Mouse (Mus musculus) hindbrain, postnatal 0 days (tissue): ENCODE data around the gene Tns3. TPM values are rescaled to one million over a fixed set of nuclear protein-coding genes. Genes with fewer than 3 reads are reported as not detected.
A peak's percentile ranks its signal among the peaks of the same experiment; 100 is the strongest.

Experiments used
- ATAC-seq: fragments of 200-750 bp; cut with Nextera tagmentation; 2 replicates; pipeline ENCODE4 v1.8.0; 2017; ENCODE audit warnings: mild to moderate bottlenecking, moderate TSS enrichment, moderate library complexity
- DNase-seq: peaks from one replicate; pipeline ENCODE4 v3.0.0-alpha.2; 2015; ENCODE audit warnings: low spot score
- H3K27ac ChIP-seq: fragments of 300-500 bp; sonication (generic); 2 replicates; pipeline ENCODE4 v1.5.1; 2014; ENCODE audit warnings: mild to moderate bottlenecking
- H3K27me3 ChIP-seq: fragments of 300-500 bp; sonication (generic); 2 replicates; pipeline ENCODE4 v1.6.1; 2014; ENCODE audit warnings: low read length, mixed read lengths; ENCODE audit not compliant: insufficient read depth
- H3K36me3 ChIP-seq: fragments of 300-500 bp; sonication (generic); 2 replicates; pipeline ENCODE4 v1.6.1; 2014; ENCODE audit warnings: low read length, mixed read lengths; ENCODE audit not compliant: insufficient read depth
- H3K4me1 ChIP-seq: fragments of 300-500 bp; sonication (generic); 2 replicates; pipeline ENCODE4 v1.6.1; 2014; ENCODE audit warnings: antibody characterized with exemption, low read length, mixed read lengths; ENCODE audit not compliant: insufficient read depth
- H3K4me2 ChIP-seq: fragments of 300-500 bp; sonication (generic); 2 replicates; pipeline ENCODE4 v1.6.1; 2014; ENCODE audit warnings: low read depth, mild to moderate bottlenecking, low read length, moderate library complexity, mixed read lengths
- H3K4me3 ChIP-seq: fragments of 300-500 bp; sonication (generic); 2 replicates; pipeline ENCODE4 v1.5.1; 2014; ENCODE audit warnings: low read length
- H3K9ac ChIP-seq: fragments of 300-500 bp; sonication (generic); replicated peaks from 2 replicates; pipeline ENCODE4 v1.6.1; 2014; ENCODE audit warnings: mild to moderate bottlenecking, low read length, moderate library complexity, mixed read lengths
- H3K9me3 ChIP-seq: fragments of 300-500 bp; sonication (generic); 2 replicates; pipeline ENCODE4 v1.6.1; 2016; ENCODE audit warnings: low read length, mixed read lengths
- CTCF ChIP-seq: IDR thresholded peaks from 2 replicates; pipeline ENCODE4 v1.5.1; 2016; ENCODE audit warnings: antibody characterized with exemption, control low read depth, low read depth
- WGBS: fragments of 180-500 bp; shearing (Covaris S2); extraction: QIAGEN DNeasy Blood & Tissue Kit; methylation state at CpG from one replicate; pipeline ENCODE4 v1.1.7; 2014; 5-methylcytosine and 5-hydroxymethylcytosine counted together
- polyA plus RNA-seq: library from polyadenylated mRNA; unstranded; fragments of >200 nt; fragmentation: Nextera tagmentation; extraction: Ambion mirVana; gene quantifications from 2 replicates; pipeline ENCODE4 v1.2.1, GENCODE M21; 2015
- total RNA-seq: library from RNA; depleted of rRNA; stranded (reverse); fragments of >200 nt; gene quantifications from 2 replicates; pipeline ENCODE4 v1.2.3, GENCODE M21; 2014

Gene Tns3
- total and polyA plus RNA-seq, 2 experiments from 2014 or later, result 8.2 to 63.6 TPM

- H3K4me3 ChIP-seq, result no peak overlapping the region
- 83% methylated on average over 4 of the region's 4 CpGs for WGBS
- no peak for ATAC-seq
Measured at GRCm38 (mm10) chr11:8671698-8672097, 7.4 kb upstream of the Tns3 start.

GRCm38 (mm10) chr11:8669138-8669537, 4.8 kb upstream of the Tns3 start:
- ATAC-seq, result no peak
- H3K27ac ChIP-seq, result no peak overlapping the region
- 79% methylated on average over 2 of the region's 2 CpGs for WGBS
- DNase-seq, result no peak
- no peaks in the 10 kb centered on the region for H3K9me3 ChIP-seq
- TF ChIP-seq CTCF, result no peak
- H3K4me1 ChIP-seq, result peaks cover 4% of the 10 kb centered on the region; the same call in 1 of the 2 replicates
- no peaks in the 10 kb centered on the region for H3K27me3 ChIP-seq
- H3K9ac ChIP-seq, result no peak overlapping the region
- no peaks in the 10 kb centered on the region for H3K36me3 ChIP-seq
- no peak overlapping the region for H3K4me3 ChIP-seq
- no peak overlapping the region for H3K4me2 ChIP-seq

More at GRCm38 (mm10) chr11:8671698-8672097, 7.4 kb upstream of the Tns3 start:
- Histone ChIP-seq H3K9ac (no peak overlapping the region), H3K27ac (no peak overlapping the region), H3K36me3 (no peaks in the 10 kb centered on the region), H3K9me3 (no peaks in the 10 kb centered on the region), H3K4me2 (no peak overlapping the region), H3K27me3 (no peaks in the 10 kb centered on the region), H3K4me1 (no peaks in the 10 kb centered on the region)
- DNase-seq, result no peak
- no peak for TF ChIP-seq CTCF

GRCm38 (mm10) chr11:8664797-8665196, 462 bp upstream of the Tns3 start:
- DNase-seq (no peak), ATAC-seq (no peak; the same call in 1 of the 2 replicates)
- Histone ChIP-seq H3K27ac (no peak overlapping the region), H3K4me2 (peak overlapping the region; percentile 99), H3K4me3 (peak overlapping the region; percentile 80), H3K36me3 (no peaks in the 10 kb centered on the region), H3K9ac (peak overlapping the region; percentile 81; the same call in 1 of the 2 replicates), H3K9me3 (no peaks in the 10 kb centered on the region), H3K4me1 (peaks cover 6% of the 10 kb centered on the region; the same call in 1 of the 2 replicates), H3K27me3 (no peaks in the 10 kb centered on the region)
- whole genome bisulfite sequencing, result 36% methylated on average over 5 of the region's 5 CpGs
- TF ChIP-seq CTCF, result no peak

- ATAC-seq (peak; percentile 67), DNase-seq (peak; percentile 66)
- peaks cover 8% of the 10 kb centered on the region; the same call in 1 of the 2 replicates for H3K4me1 ChIP-seq
- peak overlapping the region; percentile 81 for H3K9ac ChIP-seq
- peak overlapping the region; percentile 99 for H3K4me2 ChIP-seq
- peak overlapping the region; percentile 71; the same call in 1 of the 2 replicates for H3K27ac ChIP-seq
- peak overlapping the region; percentile 80 for H3K4me3 ChIP-seq
- under 1% methylated on average over 52 of the region's 52 CpGs for WGBS
- no peaks in the 10 kb centered on the region for H3K9me3 ChIP-seq
- H3K27me3 ChIP-seq, result no peaks in the 10 kb centered on the region
- no peak; the same call in 1 of the 2 replicates for TF ChIP-seq CTCF
- H3K36me3 ChIP-seq, result no peaks in the 10 kb centered on the region
Measured at GRCm38 (mm10) chr11:8663444-8664392, 617 bp downstream of the Tns3 start.

GRCm38 (mm10) chr11:8662706-8663429, 1.5 kb downstream of the Tns3 start:
- H3K36me3 ChIP-seq, result no peaks in the 10 kb centered on the region
- no peaks in the 10 kb centered on the region for H3K9me3 ChIP-seq
- no peak for TF ChIP-seq CTCF
- DNase-seq, result peak; percentile 27
- no peak overlapping the region for H3K27ac ChIP-seq
- H3K27me3 ChIP-seq, result no peaks in the 10 kb centered on the region
- peak overlapping the region; percentile 80 for H3K4me3 ChIP-seq
- peak overlapping the region; percentile 99 for H3K4me2 ChIP-seq
- 32% methylated on average over 4 of the region's 4 CpGs for WGBS
- H3K4me1 ChIP-seq, result peaks cover 8% of the 10 kb centered on the region; the same call in 1 of the 2 replicates
- H3K9ac ChIP-seq, result no peak overlapping the region
- ATAC-seq, result no peak

GRCm38 (mm10) chr11:8660951-8661350, 3.4 kb downstream of the Tns3 start:
- H3K27me3 ChIP-seq, result no peaks in the 10 kb centered on the region
- no peak overlapping the region for H3K4me3 ChIP-seq
- no peaks in the 10 kb centered on the region for H3K36me3 ChIP-seq
- H3K9ac ChIP-seq, result no peak overlapping the region
- TF ChIP-seq CTCF, result no peak
- no peak for DNase-seq
- ATAC-seq, result no peak
- no peak overlapping the region for H3K4me2 ChIP-seq
- no peaks in the 10 kb centered on the region for H3K9me3 ChIP-seq
- H3K4me1 ChIP-seq, result peaks cover 16% of the 10 kb centered on the region; the same call in 1 of the 2 replicates
- H3K27ac ChIP-seq, result no peak overlapping the region
- WGBS, result 80% methylated on average over 4 of the region's 4 CpGs
